Comparison of ENCODE assay signal across 31 mouse cellular contexts in the genomic region with DNA sequence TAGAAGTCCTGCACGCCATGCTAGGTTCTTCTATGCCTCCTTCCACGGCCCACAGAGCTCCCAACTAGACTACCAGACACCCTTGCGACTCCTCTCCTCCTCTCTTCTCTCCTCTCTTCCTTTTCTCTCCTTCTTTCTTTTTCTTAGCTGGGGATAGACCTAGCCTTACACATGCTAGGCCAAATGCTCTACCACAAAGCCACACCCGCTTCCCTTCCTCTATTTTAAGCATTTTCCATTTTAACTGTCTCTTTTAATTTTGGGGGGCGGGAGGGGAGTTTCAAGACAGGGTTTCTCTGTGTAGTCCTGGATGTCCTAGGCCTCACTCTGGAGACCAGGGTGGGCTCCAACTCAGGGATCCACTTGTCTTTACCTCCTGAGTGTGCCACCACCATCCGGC. TPM values are rescaled to one million over a fixed set of nuclear protein-coding genes. Genes with fewer than 3 reads are reported as not detected.
A peak's percentile ranks its signal among the peaks of the same experiment; 100 is the strongest.
DNase-seq lines count a peak whose midpoint lies in the region; ATAC-seq lines count a peak whose summit lies in the region.
"Had no signal": no experiment of that assay in that cellular context is flagged by ENCODE, and none has a peak within 500 bp of the region (broad histone marks: within the 10 kb centered on the region; RNA-seq: fewer than 3 reads in every experiment).

No protein-coding gene starts in this region.

- WGBS in liver, embryonic 13.5 days (ENCODE audit: insufficient replicate concordance) = 58% methylated on average over 6 of the region's 6 CpGs
- 73% methylated on average over 6 of the region's 6 CpGs for WGBS in liver, embryonic 11.5 days
- WGBS in liver, embryonic 16.5 days (ENCODE audit: insufficient replicate concordance) = 63% methylated on average over 6 of the region's 6 CpGs
- 93% methylated on average over 6 of the region's 6 CpGs for WGBS in midbrain, embryonic 15.5 days

- peaks cover 74% of the 10 kb centered on the region for H3K4me1 ChIP-seq in liver, embryonic 13.5 days (replicated peaks)
- H3K4me1 ChIP-seq in liver, embryonic 11.5 days (replicated peaks; ENCODE audit: control insufficient read depth, insufficient read depth, low read length) = peaks cover 46% of the 10 kb centered on the region
- H3K4me1 ChIP-seq in liver, embryonic 16.5 days (ENCODE audit: control insufficient read depth, low read depth, low read length) = peaks cover 45% of the 10 kb centered on the region
- peaks cover 19% of the 10 kb centered on the region for H3K4me1 ChIP-seq in midbrain, embryonic 15.5 days

- no peaks in the 10 kb centered on the region for H3K27me3 ChIP-seq in liver, embryonic 13.5 days
- H3K27me3 ChIP-seq in liver, embryonic 11.5 days (replicated peaks; ENCODE audit: control insufficient read depth, insufficient read depth, low read length) = no peaks in the 10 kb centered on the region
- H3K27me3 ChIP-seq in liver, embryonic 16.5 days (ENCODE audit: control insufficient read depth, insufficient read depth, low read depth, low read length) = no peaks in the 10 kb centered on the region
- H3K27me3 ChIP-seq in midbrain, embryonic 15.5 days (replicated peaks) = no peaks in the 10 kb centered on the region
- H3K27me3 ChIP-seq: embryonic facial prominence, embryonic 12.5 days; heart, embryonic 15.5 days; limb, embryonic 15.5 days; midbrain, embryonic 12.5 days; neural tube, embryonic 13.5 days; stomach, embryonic 15.5 days had no signal

- no peak overlapping the region for H3K9ac ChIP-seq in liver, embryonic 13.5 days
- H3K9ac ChIP-seq in liver, embryonic 11.5 days (ENCODE audit: low read depth, low read length) = no peak overlapping the region
- no peak overlapping the region for H3K9ac ChIP-seq in liver, embryonic 16.5 days (ENCODE audit: low read depth, low read length)
- H3K9ac ChIP-seq in midbrain, embryonic 15.5 days = no peak overlapping the region
- H3K9ac ChIP-seq: embryonic facial prominence, embryonic 12.5 days; heart, embryonic 15.5 days; limb, embryonic 15.5 days; midbrain, embryonic 12.5 days; neural tube, embryonic 13.5 days; stomach, embryonic 15.5 days had no signal

- 0 out of 2 replicates have a peak, but pooled peaks cover 2% of the 10 kb centered on the region for H3K9me3 ChIP-seq in liver, embryonic 13.5 days (replicated peaks)
- no peaks in the 10 kb centered on the region for H3K9me3 ChIP-seq in liver, embryonic 11.5 days (ENCODE audit: control insufficient read depth, low read length)
- no peaks in the 10 kb centered on the region for H3K9me3 ChIP-seq in liver, embryonic 16.5 days (replicated peaks; ENCODE audit: control insufficient read depth, low read length)
- H3K9me3 ChIP-seq in midbrain, embryonic 15.5 days = no peaks in the 10 kb centered on the region
- H3K9me3 ChIP-seq: embryonic facial prominence, embryonic 12.5 days; heart, embryonic 10.5 days; heart, embryonic 15.5 days; limb, embryonic 10.5 days; limb, embryonic 15.5 days; midbrain, embryonic 12.5 days; neural tube, embryonic 13.5 days; stomach, embryonic 15.5 days had no signal

- peak overlapping the region; percentile 25; the same call in 1 of the 2 replicates for H3K27ac ChIP-seq in liver, embryonic 13.5 days
- H3K27ac ChIP-seq in liver, embryonic 11.5 days (ENCODE audit: low read depth, low read length) = no peak overlapping the region
- H3K27ac ChIP-seq in liver, embryonic 16.5 days (ENCODE audit: low read length) = peak overlapping the region; percentile 12; the same call in 1 of the 2 replicates
- no peak overlapping the region for H3K27ac ChIP-seq in midbrain, embryonic 15.5 days
- H3K27ac ChIP-seq: embryonic facial prominence, embryonic 12.5 days; heart, embryonic 10.5 days; heart, embryonic 15.5 days; hindbrain, postnatal 0 days; limb, embryonic 10.5 days; limb, embryonic 15.5 days; midbrain, embryonic 12.5 days; neural tube, embryonic 13.5 days; stomach, embryonic 15.5 days had no signal

- H3K4me3 ChIP-seq in liver, embryonic 13.5 days (replicated peaks) = no peak overlapping the region
- no peak overlapping the region for H3K4me3 ChIP-seq in liver, embryonic 11.5 days (ENCODE audit: low read depth, low read length)
- no peak overlapping the region for H3K4me3 ChIP-seq in liver, embryonic 16.5 days (ENCODE audit: low read depth, low read length)
- H3K4me3 ChIP-seq in midbrain, embryonic 15.5 days = no peak overlapping the region
- H3K4me3 ChIP-seq: embryonic facial prominence, embryonic 12.5 days; heart, embryonic 10.5 days; heart, embryonic 15.5 days; limb, embryonic 10.5 days; limb, embryonic 15.5 days; midbrain, embryonic 12.5 days; neural tube, embryonic 13.5 days; stomach, embryonic 15.5 days had no signal

- ATAC-seq in liver, embryonic 13.5 days (ENCODE audit: low read depth) = no peak
- ATAC-seq in liver, embryonic 11.5 days (replicated peaks; ENCODE audit: low FRiP score) = no peak
- ATAC-seq in liver, embryonic 16.5 days (ENCODE audit: low read depth) = no peak
- ATAC-seq in midbrain, embryonic 15.5 days (replicated peaks) = no peak
- ATAC-seq: activated CD4-positive, CD25-positive, alpha-beta regulatory T cell, adult 4 months; forebrain, embryonic 14.5 days; hindbrain, postnatal 0 days; intestine, postnatal 0 days had no signal

- no peak overlapping the region for H3K4me2 ChIP-seq in liver, embryonic 13.5 days
- no peak overlapping the region for H3K4me2 ChIP-seq in liver, embryonic 11.5 days
- no peak overlapping the region for H3K4me2 ChIP-seq in liver, embryonic 16.5 days (ENCODE audit: low read depth, low read length)
- H3K4me2 ChIP-seq in midbrain, embryonic 15.5 days = no peak overlapping the region
- H3K4me2 ChIP-seq: embryonic facial prominence, embryonic 12.5 days; heart, embryonic 15.5 days; limb, embryonic 15.5 days; midbrain, embryonic 12.5 days; neural tube, embryonic 13.5 days; stomach, embryonic 15.5 days had no signal

- H3K36me3 ChIP-seq in liver, embryonic 13.5 days = no peaks in the 10 kb centered on the region
- H3K36me3 ChIP-seq in liver, embryonic 11.5 days (ENCODE audit: control insufficient read depth, insufficient read depth, low read length) = no peaks in the 10 kb centered on the region
- H3K36me3 ChIP-seq in liver, embryonic 16.5 days (ENCODE audit: control insufficient read depth, insufficient read depth) = no peaks in the 10 kb centered on the region
- no peaks in the 10 kb centered on the region for H3K36me3 ChIP-seq in midbrain, embryonic 15.5 days (replicated peaks)
- H3K36me3 ChIP-seq: embryonic facial prominence, embryonic 12.5 days; heart, embryonic 10.5 days; heart, embryonic 15.5 days; limb, embryonic 10.5 days; limb, embryonic 15.5 days; midbrain, embryonic 12.5 days; neural tube, embryonic 13.5 days; stomach, embryonic 15.5 days had no signal

- no peak for DNase-seq in liver, embryonic 13.5 days
- DNase-seq in liver, embryonic 11.5 days (ENCODE audit: low spot score) = no peak
- DNase-seq in thymus, postnatal 14 days = peak; percentile 17
- no peak for DNase-seq in thymus, postnatal 25 days
- DNase-seq in testis, postnatal 10 days (ENCODE audit: low spot score) = no peak
- DNase-seq: adrenal gland, adult 8-10 months; cerebellum, adult 11 months; cerebellum, adult 9-10 months; cerebellum, postnatal 36 days; embryo, embryonic 11 days; gastrocnemius, postnatal 25 days; heart, adult 11 months; kidney, adult 9 months; kidney, postnatal 10 days; layer of hippocampus, postnatal 36 days; lung, adult 2 months; lung, postnatal 10 days had no signal

RNA-seq across cellular contexts. Expression of gene Slc44a2, which starts 1.7 kb away (rescaled TPM):
- 17.3 and 19.1 TPM in 2 replicates for polyA plus RNA-seq in liver, embryonic 13.5 days (2015; fragmentation: Nextera tagmentation; extraction: Ambion mirVana)
- polyA plus RNA-seq in liver, embryonic 11.5 days (2014; fragmentation: Nextera tagmentation; extraction: Ambion mirVana) = 57.2 and 61.2 TPM in 2 replicates
- 16.9 TPM in 2 replicates for polyA plus RNA-seq in liver, embryonic 16.5 days (2015; fragmentation: Nextera tagmentation; extraction: Ambion mirVana)
- 63.3 and 70.0 TPM in 2 replicates for polyA plus RNA-seq in midbrain, embryonic 15.5 days (2015; fragmentation: Nextera tagmentation; extraction: Ambion mirVana)

RNA-seq across cellular contexts. Expression of gene Ap1m2, which starts 6.7 kb away (rescaled TPM):
- polyA plus RNA-seq in liver, embryonic 13.5 days (2015; fragmentation: Nextera tagmentation; extraction: Ambion mirVana) = 0.17 and 0.24 TPM in 2 replicates
- polyA plus RNA-seq in liver, embryonic 11.5 days (2014; fragmentation: Nextera tagmentation; extraction: Ambion mirVana) = 1.2 and 1.6 TPM in 2 replicates
- 0.08 and 1.1 TPM in 2 replicates for polyA plus RNA-seq in liver, embryonic 16.5 days (2015; fragmentation: Nextera tagmentation; extraction: Ambion mirVana)
- polyA plus RNA-seq in midbrain, embryonic 15.5 days (2015; fragmentation: Nextera tagmentation; extraction: Ambion mirVana) = 1.1 and 1.2 TPM in 2 replicates

RNA-seq across cellular contexts. Expression of gene Cdkn2d, which starts 27.6 kb away (rescaled TPM):
- 104 and 105 TPM in 2 replicates for polyA plus RNA-seq in liver, embryonic 13.5 days (2015; fragmentation: Nextera tagmentation; extraction: Ambion mirVana)
- polyA plus RNA-seq in liver, embryonic 11.5 days (2014; fragmentation: Nextera tagmentation; extraction: Ambion mirVana) = 48.0 and 48.2 TPM in 2 replicates
- 120 and 128 TPM in 2 replicates for polyA plus RNA-seq in liver, embryonic 16.5 days (2015; fragmentation: Nextera tagmentation; extraction: Ambion mirVana)
- polyA plus RNA-seq in midbrain, embryonic 15.5 days (2015; fragmentation: Nextera tagmentation; extraction: Ambion mirVana) = 87.3 and 92.1 TPM in 2 replicates

RNA-seq across cellular contexts. Expression of gene Kri1, which starts 31.0 kb away (rescaled TPM):
- 9.9 and 10.3 TPM in 2 replicates for polyA plus RNA-seq in liver, embryonic 13.5 days (2015; fragmentation: Nextera tagmentation; extraction: Ambion mirVana)
- 19.3 and 24.2 TPM in 2 replicates for polyA plus RNA-seq in liver, embryonic 11.5 days (2014; fragmentation: Nextera tagmentation; extraction: Ambion mirVana)
- polyA plus RNA-seq in liver, embryonic 16.5 days (2015; fragmentation: Nextera tagmentation; extraction: Ambion mirVana) = 5.5 and 8.1 TPM in 2 replicates
- 17.1 and 20.8 TPM in 2 replicates for polyA plus RNA-seq in midbrain, embryonic 15.5 days (2015; fragmentation: Nextera tagmentation; extraction: Ambion mirVana)

RNA-seq across cellular contexts. Expression of gene Ilf3, which starts 48.9 kb away (rescaled TPM):
- polyA plus RNA-seq in liver, embryonic 13.5 days (2015; fragmentation: Nextera tagmentation; extraction: Ambion mirVana) = 50.9 and 58.8 TPM in 2 replicates
- 141 and 149 TPM in 2 replicates for polyA plus RNA-seq in liver, embryonic 11.5 days (2014; fragmentation: Nextera tagmentation; extraction: Ambion mirVana)
- 34.9 and 37.2 TPM in 2 replicates for polyA plus RNA-seq in liver, embryonic 16.5 days (2015; fragmentation: Nextera tagmentation; extraction: Ambion mirVana)
- polyA plus RNA-seq in midbrain, embryonic 15.5 days (2015; fragmentation: Nextera tagmentation; extraction: Ambion mirVana) = 246 and 256 TPM in 2 replicates

Comparison
In these comparisons a context has a peak if more than half of its experiments do, and no peak if none do; other contexts are left out.
1. H3K27ac ChIP-seq: peak in liver, embryonic 13.5 days (single experiment) and liver, embryonic 16.5 days (single experiment); none in liver, embryonic 11.5 days (single experiment) and midbrain, embryonic 15.5 days (single experiment).